Mouse (Mus musculus): Measurements from ENCODE around the gene Foxp1.

Gene Foxp1

DNA sequence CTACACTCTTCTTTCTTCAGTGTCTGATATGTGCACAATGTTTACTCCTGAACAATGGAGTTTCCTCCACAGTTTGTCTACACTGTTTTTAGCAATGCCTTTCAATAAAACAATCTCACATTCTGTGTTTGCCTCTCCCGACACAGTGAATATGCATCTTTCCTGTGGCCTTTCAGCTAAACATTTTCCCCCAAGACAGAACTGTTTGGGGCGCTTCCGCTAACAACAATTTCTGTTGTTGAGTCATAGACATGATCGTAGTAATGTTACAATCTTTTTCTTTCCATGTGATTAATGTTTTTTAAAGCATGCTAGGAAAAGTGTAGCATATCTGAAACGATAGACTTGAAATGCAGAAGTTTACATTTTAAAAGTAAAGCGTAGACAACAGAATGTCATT, 194.4 kb downstream of the Foxp1 start:
- DNase-seq (ENCODE audit: low spot score), result no peak

GRCm38 (mm10) chr6:99327721-99328120, 194.8 kb downstream of the Foxp1 start:
- no peak for DNase-seq (ENCODE audit: low spot score)

DNA sequence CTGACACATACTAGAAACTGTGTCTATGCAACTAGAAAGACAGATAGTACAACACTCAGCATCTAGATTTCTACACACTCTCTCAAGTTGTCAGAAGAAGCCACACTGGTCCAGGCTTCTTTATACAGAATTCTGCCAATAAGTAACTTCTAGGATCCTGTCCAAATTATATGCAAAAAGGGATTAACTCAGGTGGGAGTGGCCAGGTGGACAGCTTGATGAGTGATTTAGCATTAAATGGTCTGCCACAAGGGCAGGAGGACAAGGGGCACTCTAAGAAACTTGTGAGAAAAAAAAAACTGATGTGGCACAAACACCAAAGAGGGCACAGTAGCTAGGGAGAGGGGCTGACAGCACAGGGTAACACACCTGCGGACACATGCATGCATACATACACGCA, 196.6 kb downstream of the Foxp1 start:
- DNase-seq (ENCODE audit: low spot score), result no peak

DNA sequence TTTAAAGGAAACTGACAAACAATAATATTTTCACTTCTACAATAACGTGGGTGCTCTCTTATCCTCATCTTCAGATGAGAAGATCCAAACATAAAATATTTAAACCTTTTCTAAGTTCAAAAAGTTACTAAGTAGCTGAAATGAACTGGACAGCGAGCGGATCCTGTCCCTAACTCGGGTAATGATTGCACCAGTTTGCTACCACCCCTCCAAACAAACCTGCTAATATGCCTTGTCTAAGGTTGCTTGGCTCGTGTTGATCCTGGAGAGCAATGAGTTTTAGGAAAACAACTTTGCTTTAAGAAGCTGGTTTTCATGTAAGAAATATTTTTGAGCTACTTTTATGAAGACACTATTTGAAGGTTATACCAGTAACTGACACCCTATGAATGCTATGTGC, 197.1 kb downstream of the Foxp1 start:
- no peak for DNase-seq (ENCODE audit: low spot score)

GRCm38 (mm10) chr6:99322132-99322904, 200.2 kb downstream of the Foxp1 start:
- DNase-seq (ENCODE audit: low spot score), result no peak

DNA sequence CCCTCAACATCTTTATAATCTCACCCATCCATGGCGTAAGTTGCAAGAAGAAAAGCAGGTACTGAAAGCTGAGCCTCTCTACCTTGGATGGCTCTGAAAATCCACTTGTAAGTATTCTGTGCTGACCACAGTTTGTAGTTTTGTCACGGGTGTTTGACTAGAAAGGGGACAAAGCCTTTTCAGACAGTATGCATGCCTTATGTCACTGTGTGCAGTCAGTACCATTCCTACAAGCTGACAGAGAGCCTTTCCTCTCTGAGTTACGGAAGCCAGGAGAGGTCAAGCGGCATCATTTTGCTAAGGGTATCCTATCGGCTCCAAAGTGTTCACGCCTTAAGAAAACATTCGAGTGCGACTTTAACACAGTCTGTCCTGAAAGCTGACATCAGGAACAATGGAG, 202.1 kb downstream of the Foxp1 start:
- peak; percentile 21 for DNase-seq (ENCODE audit: low spot score)

DNA sequence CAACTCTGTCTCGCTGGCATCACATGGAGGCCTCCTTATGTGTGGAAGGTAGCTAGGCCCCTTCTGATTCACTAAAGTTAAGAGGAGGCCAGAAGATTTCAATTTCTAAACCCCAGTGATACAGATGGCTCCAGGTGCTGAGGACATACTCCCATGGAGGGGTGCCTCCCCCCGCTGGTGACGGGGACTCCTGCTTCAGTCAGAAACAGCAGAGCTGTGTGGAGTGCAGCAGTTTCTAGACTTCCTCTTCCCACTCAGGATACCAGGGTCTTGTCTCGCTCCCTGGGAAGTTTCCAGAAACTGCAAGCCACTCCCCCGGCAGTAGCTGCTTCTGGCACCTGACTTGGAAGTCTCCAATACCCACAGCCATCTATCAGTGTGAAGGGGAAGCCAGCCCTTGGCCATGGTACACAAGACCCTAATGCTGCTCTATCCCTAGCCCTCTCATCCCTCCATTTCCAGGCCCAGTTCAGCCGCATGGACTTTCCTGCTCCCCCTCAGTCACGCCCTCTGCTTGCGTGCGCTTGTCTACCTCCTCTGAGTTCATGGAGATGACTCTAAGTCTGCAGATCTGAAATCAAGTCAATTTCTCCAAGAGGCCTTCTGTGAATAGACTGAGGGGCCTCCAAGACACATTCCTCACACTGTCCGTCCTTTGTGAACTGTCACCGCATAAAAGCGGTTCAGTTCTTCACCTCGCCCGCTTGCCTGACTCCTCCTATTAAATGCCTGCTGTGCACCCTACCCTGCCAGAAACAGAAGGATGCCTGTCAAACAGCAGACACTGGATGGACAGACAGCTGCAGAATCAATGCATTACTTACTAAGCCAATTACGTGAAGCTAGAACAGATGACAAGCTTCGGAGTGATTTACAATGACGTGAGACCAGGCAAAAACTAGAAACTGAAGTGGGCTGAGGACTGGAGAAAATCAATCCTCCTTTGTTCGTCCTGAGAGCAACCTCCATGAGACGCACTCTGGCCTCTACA, 202.8 kb downstream of the Foxp1 start:
- DNase-seq (ENCODE audit: low spot score), result peak; percentile 44

DNA sequence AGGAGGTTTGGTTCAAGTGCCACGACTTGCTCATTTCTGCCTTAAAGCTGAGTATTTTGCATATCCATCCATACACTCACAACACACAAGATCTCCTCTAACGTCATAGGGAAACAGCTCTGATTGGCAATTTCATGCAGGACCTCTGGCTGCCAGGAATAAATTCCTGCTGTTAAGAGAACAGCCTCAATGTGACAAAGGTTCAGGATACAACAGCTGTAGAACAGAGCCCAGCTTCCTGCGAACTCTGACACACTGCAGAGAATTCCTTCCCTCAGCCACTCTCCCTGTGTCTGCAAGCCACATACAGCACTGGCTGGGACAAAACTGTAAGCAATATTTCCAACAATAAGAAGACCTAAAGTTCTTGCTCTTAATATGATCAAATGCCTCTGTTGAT, 207.8 kb downstream of the Foxp1 start:
- no peak for DNase-seq (ENCODE audit: low spot score)

GRCm38 (mm10) chr6:99310529-99310928, 212.0 kb downstream of the Foxp1 start:
- DNase-seq (ENCODE audit: low spot score), result peak; percentile 25

DNA sequence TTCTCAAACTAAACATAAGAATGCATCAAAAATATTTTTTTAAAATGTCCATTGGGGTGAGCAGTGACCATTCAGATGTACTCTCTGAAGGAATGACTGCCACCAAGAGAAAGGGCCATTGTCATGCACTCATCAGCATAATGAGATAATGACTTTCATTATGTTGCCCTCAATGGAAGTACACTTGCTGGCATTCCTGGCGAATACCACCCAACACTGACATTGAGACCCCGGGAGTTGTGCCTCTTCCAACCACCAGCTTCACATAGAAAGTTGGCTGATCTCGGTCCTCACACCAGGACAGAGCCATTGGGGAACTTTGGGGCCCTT, 212.4 kb downstream of the Foxp1 start:
- no peak for DNase-seq (ENCODE audit: low spot score)

GRCm38 (mm10) chr6:99309466-99310170, 212.9 kb downstream of the Foxp1 start:
- DNase-seq (ENCODE audit: low spot score), result no peak

DNA sequence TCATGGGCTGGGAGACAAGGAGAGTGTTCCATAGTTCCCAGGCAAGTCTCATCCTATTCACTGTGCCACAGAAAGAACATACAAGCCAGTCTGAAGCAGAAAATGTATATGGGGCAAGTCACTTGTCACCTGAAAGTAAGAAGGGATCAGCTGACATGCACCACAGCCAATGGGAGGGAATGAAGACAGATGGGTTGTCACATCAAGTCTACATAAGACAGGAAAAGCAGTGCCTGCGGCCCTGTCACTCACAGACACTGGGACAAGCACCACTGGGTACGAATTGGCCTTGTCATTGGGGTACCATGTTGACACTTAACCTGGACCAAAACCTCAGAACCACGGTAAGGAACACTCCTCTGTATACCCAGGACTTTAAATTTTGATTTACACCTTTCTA, 216.8 kb downstream of the Foxp1 start:
- DNase-seq (ENCODE audit: low spot score), result no peak

DNA sequence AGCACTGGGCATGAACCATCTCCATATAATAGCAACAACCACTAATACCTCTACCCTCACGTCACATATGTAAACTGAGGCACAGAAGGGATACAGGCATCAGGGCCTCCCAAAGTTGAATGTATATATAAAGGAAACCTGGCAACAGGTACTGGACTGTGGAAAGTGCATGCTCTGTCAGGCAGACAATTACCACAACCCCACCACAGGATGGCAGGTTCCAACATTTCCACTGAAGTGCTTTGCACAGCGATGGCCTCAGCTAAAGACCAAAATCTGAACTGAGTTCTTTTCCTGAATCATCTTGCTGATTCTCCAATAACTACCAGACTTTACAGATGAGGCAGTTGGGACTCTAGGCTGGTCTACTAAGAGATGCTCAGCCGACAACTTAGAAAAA, 217.3 kb downstream of the Foxp1 start:
- DNase-seq (ENCODE audit: low spot score), result no peak

- DNase-seq (ENCODE audit: low spot score), result no peak
Measured at GRCm38 (mm10) chr6:99302662-99303435, 219.7 kb downstream of the Foxp1 start.

DNA sequence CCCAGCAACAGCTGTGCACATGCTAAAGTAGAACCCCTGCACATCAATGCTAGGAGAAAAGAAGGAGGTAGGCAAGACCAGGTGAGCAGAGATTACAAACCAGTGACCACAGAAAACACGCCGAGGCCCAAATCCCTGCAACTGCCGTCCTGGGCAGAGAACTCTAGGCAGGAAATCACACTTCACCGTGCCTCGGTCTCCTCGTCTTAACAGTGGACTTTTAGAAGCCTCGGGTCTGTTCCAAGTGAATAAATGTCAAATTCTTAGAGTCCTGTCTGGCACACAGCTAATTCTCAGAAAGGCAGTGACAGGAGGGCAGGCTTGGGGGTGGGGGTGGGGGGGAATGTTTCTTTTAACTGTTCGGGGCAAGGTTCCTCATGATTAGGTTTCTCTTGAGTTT, 220.6 kb downstream of the Foxp1 start:
- DNase-seq (ENCODE audit: low spot score), result no peak

GRCm38 (mm10) chr6:99300235-99300634, 222.3 kb downstream of the Foxp1 start:
- no peak for DNase-seq (ENCODE audit: low spot score)

DNA sequence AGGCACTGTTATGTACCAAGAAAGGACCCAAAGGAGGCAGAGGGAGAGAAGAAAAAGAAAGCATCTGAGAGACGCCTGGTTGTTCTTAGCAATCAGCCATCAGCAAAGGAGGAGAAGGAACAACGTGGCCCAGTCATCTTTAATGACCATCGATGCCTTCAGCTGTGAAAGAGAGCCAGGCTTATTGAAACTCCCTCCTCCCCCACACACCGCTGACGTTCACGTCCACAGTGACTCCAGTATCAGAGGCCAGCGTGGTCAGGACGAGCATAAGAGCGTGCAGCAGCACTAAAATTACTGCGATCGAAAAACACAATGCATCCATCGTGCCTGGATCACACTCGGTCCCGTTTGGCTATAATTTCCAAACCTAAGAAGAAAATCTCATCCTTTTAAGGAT, 223.3 kb downstream of the Foxp1 start:
- no peak for DNase-seq (ENCODE audit: low spot score)

GRCm38 (mm10) chr6:99297535-99297934, 225.0 kb downstream of the Foxp1 start:
- DNase-seq (ENCODE audit: low spot score), result no peak

- DNase-seq (ENCODE audit: low spot score), result no peak
Measured at GRCm38 (mm10) chr6:99295495-99295894, 227.0 kb downstream of the Foxp1 start.

DNA sequence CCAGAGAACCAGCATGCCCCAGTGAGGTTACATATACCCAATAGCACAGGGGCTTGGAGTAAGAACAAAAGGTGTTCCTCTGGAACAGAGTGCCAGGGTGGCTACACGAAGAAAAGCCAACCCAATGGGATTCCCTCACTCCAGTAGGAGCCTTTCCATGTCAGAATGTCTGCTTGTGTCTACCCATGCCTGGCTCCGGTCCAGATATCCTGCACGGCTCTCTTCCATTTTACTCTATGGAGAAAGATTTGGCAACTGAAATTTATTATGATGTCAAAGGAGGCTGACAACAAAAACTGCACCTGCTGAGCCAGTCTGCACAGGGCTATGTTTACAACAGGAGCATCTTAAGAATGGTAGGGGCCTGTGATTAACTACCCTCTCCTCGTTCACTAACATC, 233.3 kb downstream of the Foxp1 start:
- no peak for DNase-seq (ENCODE audit: low spot score)

GRCm38 (mm10) chr6:99285026-99285425, 237.5 kb downstream of the Foxp1 start:
- no peak for DNase-seq (ENCODE audit: low spot score)

- DNase-seq (ENCODE audit: low spot score), result no peak
Measured at GRCm38 (mm10) chr6:99284019-99284418, 238.5 kb downstream of the Foxp1 start.

All from embryo, embryonic 10 days (tissue).